In the genomic region with DNA sequence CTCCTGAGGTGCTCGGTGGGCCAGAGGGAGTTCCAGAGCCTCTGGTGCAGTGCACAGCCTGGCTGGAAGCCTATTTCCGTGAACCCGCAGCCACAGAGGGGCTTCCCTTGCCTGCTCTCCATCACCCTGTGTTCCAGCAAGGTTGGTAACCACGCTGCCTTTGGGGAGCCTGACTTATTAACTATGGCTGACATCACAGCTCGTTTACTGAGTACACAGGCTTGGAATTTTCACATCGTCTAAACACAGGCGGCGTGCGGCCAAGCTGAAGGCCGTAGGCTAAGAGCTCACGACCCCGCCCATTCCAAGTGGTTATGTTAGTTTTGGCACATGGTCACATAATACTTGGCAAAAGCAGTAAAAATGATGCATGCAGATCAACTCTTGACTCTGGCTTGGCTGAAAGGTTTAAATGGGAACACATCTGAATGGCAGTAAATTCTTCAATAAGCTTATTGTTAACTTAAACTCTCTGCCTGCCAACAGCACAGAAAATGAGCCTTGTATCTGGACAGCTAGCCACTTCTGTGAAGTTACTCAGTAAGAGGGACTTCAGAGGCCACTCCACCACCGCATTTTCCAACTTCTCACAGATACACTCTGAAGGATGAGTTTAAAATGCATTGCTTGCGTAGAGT, we compare ENCODE assay signal across 9 mouse cellular contexts.
DNase-seq lines count a peak whose midpoint lies in the region; ATAC-seq and TF ChIP-seq lines count a peak whose summit lies in the region.
"Had no signal": no experiment of that assay in that cellular context is flagged by ENCODE, and none has a peak within 500 bp of the region (broad histone marks: within the 10 kb centered on the region; RNA-seq: fewer than 3 reads in every experiment).

No protein-coding gene starts in this region.

- no peaks in the 10 kb centered on the region for H3K27me3 ChIP-seq in neural tube, embryonic 11.5 days (ENCODE audit: control insufficient read depth, insufficient read depth, low read length)
- H3K27me3 ChIP-seq in lung, postnatal 0 days (replicated peaks; ENCODE audit: insufficient read depth, low read length): no peaks in the 10 kb centered on the region

- intact Hi-C loops in gastrocnemius, postnatal 36 days (cut with DNase I): no loop called here

- no peak for ATAC-seq in neural tube, embryonic 11.5 days (ENCODE audit: insufficient read depth, low FRiP score, low TSS enrichment)
- peak; percentile 92 for ATAC-seq in lung, postnatal 0 days

- peaks cover 7% of the 10 kb centered on the region for H3K4me1 ChIP-seq in neural tube, embryonic 11.5 days (ENCODE audit: control insufficient read depth, insufficient read depth, low read length)
- H3K4me1 ChIP-seq in lung, postnatal 0 days (ENCODE audit: insufficient read depth, low read depth, low read length): 0 out of 2 replicates have a peak, but pooled peaks cover 6% of the 10 kb centered on the region

- H3K9ac ChIP-seq in neural tube, embryonic 11.5 days (ENCODE audit: low read length): no peak overlapping the region
- H3K9ac ChIP-seq in lung, postnatal 0 days (replicated peaks; ENCODE audit: low read depth): no peak overlapping the region
- H3K9ac ChIP-seq: liver, embryonic 14.5 days had no signal

- no peaks in the 10 kb centered on the region for H3K9me3 ChIP-seq in neural tube, embryonic 11.5 days (ENCODE audit: control insufficient read depth, low read length)
- H3K9me3 ChIP-seq in lung, postnatal 0 days (ENCODE audit: low read length): no peaks in the 10 kb centered on the region

- no peak overlapping the region for H3K27ac ChIP-seq in neural tube, embryonic 11.5 days (ENCODE audit: low read depth, low read length)
- no peak overlapping the region for H3K27ac ChIP-seq in lung, postnatal 0 days (ENCODE audit: low read length)
- H3K27ac ChIP-seq: liver, embryonic 14.5 days had no signal

- peak; percentile 20 for DNase-seq in neural tube, embryonic 11.5 days (ENCODE audit: low spot score)
- DNase-seq in neural tube, embryonic 10.5 days (ENCODE audit: extremely low spot score, low spot score): no peak
- DNase-seq in gastrocnemius, postnatal 36 days: peak; percentile 52 to 68
- DNase-seq in kidney, adult 11 months: peak; percentile 84
- DNase-seq in lung, postnatal 0 days (ENCODE audit: low spot score): peak; percentile 96
- peak; percentile 79 for DNase-seq in urinary bladder, postnatal 14 days (ENCODE audit: low spot score)
- no peak for DNase-seq in T-cell, adult 2 months (ENCODE audit: low spot score)
- DNase-seq in layer of hippocampus, adult 11-12 months (ENCODE audit: low spot score): no peak

- H3K36me3 ChIP-seq in neural tube, embryonic 11.5 days (ENCODE audit: control insufficient read depth, insufficient read depth, low read length): no peaks in the 10 kb centered on the region
- no peaks in the 10 kb centered on the region for H3K36me3 ChIP-seq in lung, postnatal 0 days (ENCODE audit: insufficient read depth, low read length)

- TF ChIP-seq EP300 in lung, postnatal 0 days (IDR thresholded peaks at IDR 0.05): no peak

- TF ChIP-seq CTCF in lung, postnatal 0 days (IDR thresholded peaks at IDR 0.05): no peak

- H3K4me2 ChIP-seq in neural tube, embryonic 11.5 days (ENCODE audit: low read depth): no peak overlapping the region
- no peak overlapping the region for H3K4me2 ChIP-seq in lung, postnatal 0 days (replicated peaks; ENCODE audit: low read depth, low read length)

- 53% methylated on average over 14 of the region's 14 CpGs for WGBS in neural tube, embryonic 11.5 days
- 20% methylated on average over 14 of the region's 14 CpGs for WGBS in lung, postnatal 0 days

- H3K4me3 ChIP-seq in neural tube, embryonic 11.5 days (ENCODE audit: low read depth, low read length): no peak overlapping the region
- no peak overlapping the region for H3K4me3 ChIP-seq in lung, postnatal 0 days (ENCODE audit: low read depth, low read length)

Comparison
In these comparisons a context has a peak if more than half of its experiments do, and no peak if none do; other contexts are left out.
1. DNase-seq: peak in neural tube, embryonic 11.5 days (single experiment), gastrocnemius, postnatal 36 days (2 of 2), kidney, adult 11 months (single experiment), lung, postnatal 0 days (single experiment) and urinary bladder, postnatal 14 days (single experiment); none in neural tube, embryonic 10.5 days (single experiment), T-cell, adult 2 months (single experiment) and layer of hippocampus, adult 11-12 months (single experiment).